Mouse (Mus musculus) C2C12 (cell line): ENCODE data around the gene Cdhr4. TPM values are rescaled to one million over a fixed set of nuclear protein-coding genes. Genes with fewer than 3 reads are reported as not detected.

Experiments
- H3K27me3 ChIP-seq: one replicate; pipeline ENCODE4 v1.6.1; 2011; ENCODE audit not compliant: control insufficient read depth, insufficient read depth, insufficient read length
- H3K36me3 ChIP-seq: one replicate; pipeline ENCODE4 v1.6.1; 2011; ENCODE audit not compliant: control insufficient read depth, insufficient read depth
- H3K4me3 ChIP-seq: one replicate; pipeline ENCODE4 v1.5.1; 2011; ENCODE audit warnings: mild to moderate bottlenecking, control low read depth; ENCODE audit not compliant: poor library complexity, insufficient read depth, severe bottlenecking
- H3K79me2 ChIP-seq: one replicate; pipeline ENCODE4 v1.6.1; 2011; ENCODE audit not compliant: control insufficient read depth, insufficient read depth
- H3K79me3 ChIP-seq: one replicate; pipeline ENCODE4 v1.6.1; 2011; ENCODE audit warnings: low read depth, control low read depth
- H3ac ChIP-seq: one replicate; pipeline ENCODE3; 2011; ENCODE audit warnings: low read depth; ENCODE audit not compliant: control insufficient read depth, insufficient read length
- CEBPB ChIP-seq: IDR thresholded peaks from one replicate; pipeline ENCODE4 v1.6.1; 2011; ENCODE audit warnings: low read depth, mild to moderate bottlenecking, control low read depth, moderate library complexity
- CTCF ChIP-seq: IDR thresholded peaks from one replicate; pipeline ENCODE4 v1.5.1; 2011; ENCODE audit not compliant: control insufficient read depth, insufficient read depth, insufficient read length
- FOSL1 ChIP-seq: IDR thresholded peaks from one replicate; pipeline ENCODE4 v1.8.0; 2011; ENCODE audit warnings: mild to moderate bottlenecking, low read length; ENCODE audit not compliant: poor library complexity, insufficient read depth, severe bottlenecking
- MAX ChIP-seq: IDR thresholded peaks from one replicate; pipeline ENCODE4 v1.6.1; 2011; ENCODE audit warnings: mild to moderate bottlenecking, control low read depth
- MYOD1 ChIP-seq: IDR thresholded peaks from one replicate; pipeline ENCODE4 v1.6.1; 2011; ENCODE audit warnings: low read depth; ENCODE audit not compliant: control insufficient read depth, insufficient read length
- MYOG ChIP-seq: IDR thresholded peaks from one replicate; pipeline ENCODE4 v1.6.1; 2011; ENCODE audit not compliant: control insufficient read depth, insufficient read length; ENCODE audit errors: extremely low read depth
- USF1 ChIP-seq: IDR thresholded peaks from one replicate; pipeline ENCODE4 v1.6.1; 2011; ENCODE audit warnings: low read depth, mild to moderate bottlenecking, control low read depth, moderate library complexity
- polyA plus RNA-seq: library from polyadenylated mRNA; unstranded; fragments of >200 nt; fragmentation: generic; extraction: Trizol; gene quantifications from one replicate; pipeline ENCODE4 v1.2.1, GENCODE M21; 2012; ENCODE audit warnings: missing spikeins

The Cdhr4 gene
- polyA plus RNA-seq, 1 experiment, result not detected

- TF ChIP-seq MAX (no peak), FOSL1 (no peak), MYOG (no peak), MYOD1 (no peak), CEBPB (no peak), CTCF (no peak), USF1 (no peak)
- Histone ChIP-seq H3K79me3 (no peaks in the 10 kb centered on the region), H3K36me3 (peaks cover 2% of the 10 kb centered on the region)
Measured at GRCm38 (mm10) chr9:108032126-108032525, 39.8 kb downstream of the Cdhr4 start.

GRCm38 (mm10) chr9:108035331-108036156 lies 43.2 kb downstream of the Cdhr4 start:
- no peak overlapping the region for H3ac ChIP-seq
- H3K36me3 ChIP-seq, result peaks cover 4% of the 10 kb centered on the region
- H3K27me3 ChIP-seq, result no peaks in the 10 kb centered on the region
- H3K79me3 ChIP-seq, result no peaks in the 10 kb centered on the region
- no peak for TF ChIP-seq MYOG
- no peak for TF ChIP-seq CTCF
- TF ChIP-seq MYOD1, result no peak
- TF ChIP-seq MAX, result no peak
- no peak for TF ChIP-seq FOSL1
- TF ChIP-seq USF1, result no peak
- TF ChIP-seq CEBPB, result no peak
- no peaks in the 10 kb centered on the region for H3K79me2 ChIP-seq
- no peak overlapping the region for H3K4me3 ChIP-seq

More at GRCm38 (mm10) chr9:108032126-108032525, 39.8 kb downstream of the Cdhr4 start:
- no peaks in the 10 kb centered on the region for H3K79me2 ChIP-seq
- H3K27me3 ChIP-seq, result no peaks in the 10 kb centered on the region
- no peak overlapping the region for H3K4me3 ChIP-seq
- H3ac ChIP-seq, result no peak overlapping the region

- H3ac ChIP-seq, result no peak overlapping the region
- TF ChIP-seq CEBPB (no peak), MYOD1 (no peak), CTCF (no peak), MAX (no peak), MYOG (no peak), FOSL1 (no peak), USF1 (no peak)
Measured at GRCm38 (mm10) chr9:108044751-108045492, 52.6 kb downstream of the Cdhr4 start.

GRCm38 (mm10) chr9:108046582-108046981 lies 54.3 kb downstream of the Cdhr4 start:
- no peaks in the 10 kb centered on the region for H3K27me3 ChIP-seq
- no peak overlapping the region for H3ac ChIP-seq
- peaks cover 15% of the 10 kb centered on the region for H3K36me3 ChIP-seq
- no peak for TF ChIP-seq FOSL1
- TF ChIP-seq CTCF, result no peak
- TF ChIP-seq MAX, result no peak
- no peak for TF ChIP-seq CEBPB
- no peak for TF ChIP-seq MYOD1
- no peak for TF ChIP-seq MYOG
- TF ChIP-seq USF1, result no peak
- peaks cover 12% of the 10 kb centered on the region for H3K79me2 ChIP-seq
- H3K4me3 ChIP-seq, result no peak overlapping the region
- peaks cover 1% of the 10 kb centered on the region for H3K79me3 ChIP-seq

More at GRCm38 (mm10) chr9:108044751-108045492, 52.6 kb downstream of the Cdhr4 start:
- Histone ChIP-seq H3K79me3 (peaks cover 1% of the 10 kb centered on the region), H3K4me3 (no peak overlapping the region), H3K36me3 (peaks cover 8% of the 10 kb centered on the region), H3K27me3 (no peaks in the 10 kb centered on the region), H3K79me2 (peaks cover 8% of the 10 kb centered on the region)

- Histone ChIP-seq H3K4me3 (peak overlapping the region; percentile 30), H3K27me3 (no peaks in the 10 kb centered on the region), H3K36me3 (peaks cover 21% of the 10 kb centered on the region), H3ac (peak overlapping the region; percentile 42), H3K79me3 (peaks cover 1% of the 10 kb centered on the region), H3K79me2 (peaks cover 12% of the 10 kb centered on the region)
- TF ChIP-seq CTCF (no peak), CEBPB (no peak), MYOD1 (no peak), USF1 (no peak), FOSL1 (no peak), MYOG (no peak), MAX (no peak)
Measured at GRCm38 (mm10) chr9:108047601-108048565, 55.6 kb downstream of the Cdhr4 start.
